Mouse (Mus musculus) cerebellum, adult 9-10 months (tissue): Measurements from ENCODE around the gene Inpp5b.

Source experiments
- DNase-seq: peaks from one replicate; pipeline ENCODE4 v3.0.0; 2022

Inpp5b gene

GRCm38 (mm10) chr4:124818832-124819231 lies 77.2 kb downstream of the Inpp5b start:
- no peak for DNase-seq

GRCm38 (mm10) chr4:124824967-124825366 lies 83.3 kb downstream of the Inpp5b start:
- no peak for DNase-seq

GRCm38 (mm10) chr4:124825371-124825965 lies 83.8 kb downstream of the Inpp5b start:
- no peak for DNase-seq

GRCm38 (mm10) chr4:124829671-124830070 lies 88.0 kb downstream of the Inpp5b start:
- DNase-seq: no peak

- DNase-seq: no peak
Observed at GRCm38 (mm10) chr4:124832796-124833195, 91.1 kb downstream of the Inpp5b start.

- DNase-seq: peak; percentile 13
Observed at GRCm38 (mm10) chr4:124838035-124838700, 96.5 kb downstream of the Inpp5b start.

GRCm38 (mm10) chr4:124840998-124841397 lies 99.3 kb downstream of the Inpp5b start:
- DNase-seq: peak; percentile 6

GRCm38 (mm10) chr4:124843493-124843892 lies 101.8 kb downstream of the Inpp5b start:
- no peak for DNase-seq

- DNase-seq: peak; percentile 91
Observed at GRCm38 (mm10) chr4:124847573-124847972, 105.9 kb downstream of the Inpp5b start.

- DNase-seq: peak; percentile 78
Observed at GRCm38 (mm10) chr4:124849631-124850260, 108.1 kb downstream of the Inpp5b start.

GRCm38 (mm10) chr4:124850261-124850913 lies 108.7 kb downstream of the Inpp5b start, which contains the start of gene Yrdc:
Yrdc (plus strand) TSS chr4:124850679.
- DNase-seq: peak; percentile 92
